Mouse (Mus musculus) lung, embryonic 16.5 days (tissue): ENCODE results near the gene Gpatch8. TPM values are rescaled to one million over a fixed set of nuclear protein-coding genes. Genes with fewer than 3 reads are reported as not detected.
A peak's percentile ranks its signal among the peaks of the same experiment; 100 is the strongest.

Experiments
- ATAC-seq: fragments of 200-750 bp; cut with Nextera tagmentation; 2 replicates; pipeline ENCODE4 v1.8.0; 2017; ENCODE audit warnings: low read depth, mild to moderate bottlenecking, moderate library complexity
- H3K27ac ChIP-seq: fragments of 300-500 bp; sonication (generic); 2 replicates; pipeline ENCODE4 v1.5.1; 2014; ENCODE audit warnings: mild to moderate bottlenecking, control low read depth, low read length
- H3K27me3 ChIP-seq: fragments of 300-500 bp; sonication (generic); 2 replicates; pipeline ENCODE4 v1.6.1; 2014; ENCODE audit warnings: low read depth, low read length, mixed read lengths; ENCODE audit not compliant: control insufficient read depth, insufficient read depth
- H3K36me3 ChIP-seq: fragments of 300-500 bp; sonication (generic); 2 replicates; pipeline ENCODE4 v1.6.1; 2014; ENCODE audit warnings: low read length; ENCODE audit not compliant: control insufficient read depth, insufficient read depth
- H3K4me1 ChIP-seq: fragments of 300-500 bp; sonication (generic); replicated peaks from 2 replicates; pipeline ENCODE4 v1.6.1; 2014; ENCODE audit warnings: low read length, mixed read lengths; ENCODE audit not compliant: control insufficient read depth, insufficient read depth
- H3K4me2 ChIP-seq: fragments of 300-500 bp; sonication (generic); 2 replicates; pipeline ENCODE4 v1.6.1; 2014; ENCODE audit warnings: low read depth, low read length, control low read depth
- H3K4me3 ChIP-seq: fragments of 300-500 bp; sonication (generic); 2 replicates; pipeline ENCODE4 v1.5.1; 2014; ENCODE audit warnings: mild to moderate bottlenecking, low read length, control low read depth
- H3K9ac ChIP-seq: fragments of 300-500 bp; sonication (generic); 2 replicates; pipeline ENCODE4 v1.6.1; 2014; ENCODE audit warnings: low read length, control low read depth
- H3K9me3 ChIP-seq: fragments of 300-500 bp; sonication (generic); 2 replicates; pipeline ENCODE4 v1.6.1; 2016; ENCODE audit warnings: low read length; ENCODE audit not compliant: control insufficient read depth
- WGBS: fragments of 180-500 bp; shearing (Covaris S2); extraction: QIAGEN DNeasy Blood & Tissue Kit; methylation state at CpG from one replicate; pipeline ENCODE4 v1.1.7; 2014; 5-methylcytosine and 5-hydroxymethylcytosine counted together
- polyA plus RNA-seq: library from polyadenylated mRNA; unstranded; fragments of >200 nt; fragmentation: Nextera tagmentation; extraction: Ambion mirVana; gene quantifications from 2 replicates; pipeline ENCODE4 v1.2.1, GENCODE M21; 2015

The Gpatch8 gene
- polyA plus RNA-seq, 1 experiment from 2014 or later = 47.1 TPM

DNA sequence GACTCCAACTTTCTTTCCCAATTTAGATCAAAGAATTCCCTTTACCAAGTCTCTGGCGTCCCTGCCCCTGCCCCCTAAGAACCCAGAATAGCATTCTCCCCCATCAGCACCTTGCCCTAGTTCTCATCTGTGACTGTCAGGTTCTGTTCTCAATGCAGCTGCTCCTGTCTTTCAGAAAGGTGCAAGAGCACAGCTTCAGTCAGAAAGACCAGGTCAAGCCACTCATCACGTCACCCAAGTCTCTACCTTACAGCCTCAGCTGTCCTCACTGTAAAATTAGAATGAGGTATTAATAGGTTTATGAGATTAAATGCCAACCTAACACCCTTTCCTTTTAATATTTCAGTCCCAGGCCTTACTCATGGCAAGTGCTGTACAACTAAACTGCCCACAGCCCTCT is 63.0 kb downstream of the Gpatch8 start:
- Histone ChIP-seq H3K27ac (no peak overlapping the region), H3K4me2 (no peak overlapping the region), H3K27me3 (no peaks in the 10 kb centered on the region), H3K9me3 (no peaks in the 10 kb centered on the region), H3K36me3 (peaks cover 14% of the 10 kb centered on the region), H3K9ac (no peak overlapping the region), H3K4me3 (no peak overlapping the region), H3K4me1 (no peaks in the 10 kb centered on the region)
- WGBS = 85% methylated on average over 2 of the region's 2 CpGs
- no peak for ATAC-seq

DNA sequence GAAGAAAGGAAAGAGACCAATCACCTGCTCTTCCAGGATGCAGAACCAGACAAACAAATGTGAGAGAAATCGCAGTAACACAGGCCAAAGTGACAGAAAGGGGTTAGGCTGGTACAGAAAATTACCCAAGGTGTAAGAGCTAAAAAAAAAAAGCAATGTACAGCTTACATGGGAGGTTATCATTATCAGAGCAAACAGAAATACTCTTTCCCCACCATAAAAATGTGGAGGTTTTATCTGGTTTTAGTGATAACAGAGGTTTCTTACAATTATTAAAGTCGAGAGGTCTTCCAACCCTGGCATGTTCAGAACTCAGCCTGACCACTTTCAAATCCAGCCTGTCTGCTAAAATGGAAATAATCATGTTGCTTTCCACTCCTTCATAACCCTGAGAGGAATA is 68.3 kb downstream of the Gpatch8 start:
- WGBS = 76% methylated on average over 2 of the region's 2 CpGs
- Histone ChIP-seq H3K27me3 (no peaks in the 10 kb centered on the region), H3K9ac (no peak overlapping the region), H3K9me3 (no peaks in the 10 kb centered on the region), H3K4me3 (no peak overlapping the region), H3K36me3 (peaks cover 19% of the 10 kb centered on the region), H3K27ac (no peak overlapping the region), H3K4me2 (no peak overlapping the region), H3K4me1 (no peaks in the 10 kb centered on the region)
- no peak for ATAC-seq

DNA sequence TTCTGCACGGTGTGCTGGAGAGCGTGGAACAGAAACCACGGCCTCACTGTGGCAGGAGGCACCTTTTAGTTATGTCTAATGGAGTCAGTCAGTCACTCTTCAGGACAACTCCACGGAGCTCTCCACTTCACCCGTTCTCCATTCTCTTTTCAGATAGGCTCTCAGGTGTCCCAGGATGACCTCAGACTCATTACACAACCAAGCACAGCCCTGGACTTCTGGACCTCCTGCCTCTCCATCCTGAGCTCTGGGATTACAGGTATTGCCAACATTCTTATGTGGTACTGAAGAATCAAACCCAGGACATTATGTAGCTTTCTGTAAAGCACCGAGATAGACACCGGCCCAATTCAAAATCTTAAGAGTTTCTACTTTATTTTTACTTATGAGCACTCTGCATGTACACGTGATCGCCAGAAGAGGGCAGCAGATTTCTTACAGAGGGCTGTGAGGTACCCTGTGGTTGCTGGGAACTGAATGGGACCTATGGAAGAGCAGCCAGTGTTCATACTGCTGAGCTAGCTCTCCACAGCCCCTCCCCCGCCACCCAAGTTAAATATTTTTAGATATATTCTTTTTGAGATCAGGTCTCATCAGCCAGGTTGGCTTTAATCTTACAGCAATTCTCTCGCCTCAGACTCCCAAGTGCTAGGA is 69.3 kb downstream of the Gpatch8 start:
- peak; percentile 76; the same call in 1 of the 2 replicates for ATAC-seq
- H3K4me3 ChIP-seq = no peak overlapping the region
- H3K36me3 ChIP-seq = peaks cover 16% of the 10 kb centered on the region
- H3K4me2 ChIP-seq = no peak overlapping the region
- 60% methylated on average over 11 of the region's 11 CpGs for WGBS
- H3K27me3 ChIP-seq = no peaks in the 10 kb centered on the region
- H3K9ac ChIP-seq = no peak overlapping the region
- H3K9me3 ChIP-seq = no peaks in the 10 kb centered on the region
- no peak overlapping the region for H3K27ac ChIP-seq
- H3K4me1 ChIP-seq = no peaks in the 10 kb centered on the region

DNA sequence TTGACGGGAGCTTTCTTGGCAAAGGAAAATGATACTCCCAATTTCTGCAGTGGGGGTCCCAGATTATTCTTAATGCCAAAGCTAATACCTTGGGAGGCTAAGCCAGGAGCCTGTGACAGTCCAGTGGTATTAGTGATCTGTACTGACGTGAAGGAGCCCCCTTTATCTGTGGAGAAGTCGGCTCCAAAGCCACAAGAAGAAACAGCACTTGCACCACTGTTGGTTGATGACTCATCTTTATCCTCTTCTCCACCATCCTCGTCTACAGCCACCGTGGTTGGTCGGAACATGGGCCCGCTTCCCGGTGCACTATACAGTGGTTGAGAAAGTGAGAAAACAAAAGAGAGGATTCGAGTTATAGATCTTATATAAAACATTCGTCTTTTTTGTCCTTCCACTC is 74.4 kb downstream of the Gpatch8 start:
- Histone ChIP-seq H3K27ac (no peak overlapping the region), H3K27me3 (no peaks in the 10 kb centered on the region), H3K36me3 (peaks cover 45% of the 10 kb centered on the region), H3K4me2 (no peak overlapping the region), H3K4me3 (no peak overlapping the region), H3K9me3 (no peaks in the 10 kb centered on the region), H3K9ac (no peak overlapping the region), H3K4me1 (no peaks in the 10 kb centered on the region)
- ATAC-seq = no peak
- WGBS = 92% methylated on average over 10 of the region's 10 CpGs

DNA sequence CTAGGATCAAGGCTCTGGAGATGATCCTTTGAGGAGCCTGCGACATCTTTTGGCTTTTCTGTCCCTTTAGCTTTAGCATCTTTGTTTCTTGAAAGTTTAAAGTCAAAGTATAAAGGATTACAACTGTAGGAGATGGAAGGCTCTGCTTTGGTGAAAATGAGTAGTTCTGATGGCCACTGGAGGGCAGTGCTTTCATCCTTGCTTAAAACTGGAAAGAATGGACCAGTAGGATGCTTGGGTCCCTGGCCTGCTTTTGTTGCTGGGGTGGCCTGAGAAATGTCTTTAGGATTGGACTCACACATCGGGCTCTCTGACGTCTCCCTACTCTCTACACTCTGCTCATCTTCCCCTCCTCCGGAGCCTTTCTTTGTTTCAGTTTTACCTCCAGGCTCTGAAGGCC is 75.3 kb downstream of the Gpatch8 start:
- Histone ChIP-seq H3K27me3 (no peaks in the 10 kb centered on the region), H3K9ac (no peak overlapping the region), H3K27ac (no peak overlapping the region), H3K9me3 (no peaks in the 10 kb centered on the region), H3K4me3 (no peak overlapping the region), H3K4me2 (no peak overlapping the region), H3K4me1 (no peaks in the 10 kb centered on the region), H3K36me3 (peaks cover 39% of the 10 kb centered on the region)
- WGBS = 88% methylated on average over 4 of the region's 4 CpGs
- no peak for ATAC-seq

DNA sequence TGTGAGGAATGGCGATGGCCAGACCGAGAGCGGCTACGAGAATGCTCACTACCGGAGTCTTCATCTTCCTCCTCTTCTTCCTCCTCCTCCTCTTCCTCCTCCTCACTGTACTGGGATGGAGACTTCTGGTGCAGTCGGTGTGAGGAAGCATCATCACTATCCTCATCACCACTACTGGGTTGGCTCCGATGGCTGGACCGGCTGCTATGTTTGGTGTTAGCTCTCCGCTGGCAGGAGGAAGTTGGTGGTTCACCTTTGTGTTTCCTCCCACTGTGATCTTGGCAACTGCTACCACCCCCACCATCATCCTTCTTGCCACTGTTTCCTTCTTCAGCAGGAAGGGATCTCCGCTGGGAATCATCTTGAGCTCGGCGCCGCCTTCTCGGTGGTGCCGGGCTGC is 76.1 kb downstream of the Gpatch8 start:
- 92% methylated on average over 15 of the region's 15 CpGs for WGBS
- Histone ChIP-seq H3K9ac (no peak overlapping the region), H3K27me3 (no peaks in the 10 kb centered on the region), H3K9me3 (no peaks in the 10 kb centered on the region), H3K36me3 (peaks cover 32% of the 10 kb centered on the region), H3K4me1 (no peaks in the 10 kb centered on the region), H3K4me2 (no peak overlapping the region), H3K27ac (no peak overlapping the region), H3K4me3 (no peak overlapping the region)
- no peak for ATAC-seq

DNA sequence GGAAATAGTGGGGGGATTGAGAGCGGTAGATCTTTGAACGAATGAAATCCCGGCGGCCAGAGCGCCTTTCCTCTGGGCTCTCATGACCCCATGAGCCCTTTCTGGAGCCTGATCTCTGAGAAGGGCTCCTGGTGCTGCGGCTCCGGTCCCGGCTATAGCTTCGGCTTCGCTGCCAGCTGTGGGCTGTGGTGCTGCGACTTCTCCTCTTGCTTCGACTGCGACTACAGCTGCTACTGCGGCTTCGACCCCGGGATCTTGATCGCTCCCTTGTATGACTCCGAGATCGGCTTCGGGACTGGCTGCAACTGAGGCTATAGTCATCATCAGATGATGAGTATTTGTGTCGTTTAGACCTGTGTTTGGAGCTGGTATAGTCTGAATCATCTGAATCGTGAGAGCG is 76.6 kb downstream of the Gpatch8 start:
- Histone ChIP-seq H3K27me3 (no peaks in the 10 kb centered on the region), H3K9ac (no peak overlapping the region), H3K4me1 (no peaks in the 10 kb centered on the region), H3K9me3 (no peaks in the 10 kb centered on the region), H3K4me3 (no peak overlapping the region), H3K36me3 (peaks cover 32% of the 10 kb centered on the region), H3K4me2 (no peak overlapping the region), H3K27ac (no peak overlapping the region)
- WGBS = 96% methylated on average over 23 of the region's 23 CpGs
- no peak for ATAC-seq

DNA sequence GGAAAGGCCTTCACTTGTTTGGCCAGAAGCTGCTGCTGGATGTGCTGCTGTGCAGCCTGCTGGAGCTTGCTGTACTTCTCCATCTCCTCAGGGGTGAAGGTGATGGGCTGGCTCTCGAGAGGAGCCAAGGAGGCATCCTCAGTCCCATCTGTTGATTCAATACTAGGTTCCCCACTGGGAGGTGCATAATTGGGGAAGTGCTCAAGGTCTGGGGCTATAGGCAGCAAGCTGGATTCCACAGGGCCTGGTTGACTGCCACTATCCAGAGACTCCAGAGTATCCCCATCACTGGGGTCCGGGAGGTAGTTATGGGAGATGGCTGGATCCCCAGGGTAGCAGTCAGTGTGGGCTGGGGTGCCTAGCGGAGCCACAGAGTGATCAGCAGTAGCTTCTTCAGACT is 77.5 kb downstream of the Gpatch8 start:
- Histone ChIP-seq H3K4me2 (no peak overlapping the region), H3K27me3 (no peaks in the 10 kb centered on the region), H3K4me1 (no peaks in the 10 kb centered on the region), H3K27ac (no peak overlapping the region), H3K4me3 (no peak overlapping the region), H3K36me3 (peaks cover 29% of the 10 kb centered on the region), H3K9me3 (no peaks in the 10 kb centered on the region), H3K9ac (no peak overlapping the region)
- 91% methylated on average over 3 of the region's 3 CpGs for WGBS
- no peak for ATAC-seq

DNA sequence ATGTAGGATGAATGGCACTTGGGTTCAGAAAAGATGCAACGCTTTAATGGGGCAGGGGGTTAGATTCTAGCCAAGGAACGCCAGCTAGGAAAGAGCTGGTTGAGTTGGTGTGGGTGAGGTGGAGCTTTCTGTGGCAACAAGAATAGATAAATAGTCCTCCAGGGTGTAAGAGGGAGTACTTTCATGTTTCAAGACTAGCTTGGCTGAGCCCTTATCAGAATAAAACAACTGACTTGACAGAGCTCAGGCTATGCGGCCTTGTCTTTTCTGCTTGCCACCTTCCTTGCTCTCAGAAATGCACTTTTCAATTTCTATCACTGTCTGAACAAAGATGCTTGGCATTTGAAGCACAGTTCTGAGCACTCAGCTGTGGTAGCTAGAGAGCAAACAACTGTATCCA is 81.2 kb downstream of the Gpatch8 start:
- Histone ChIP-seq H3K9ac (no peak overlapping the region), H3K4me3 (no peak overlapping the region), H3K27me3 (no peaks in the 10 kb centered on the region), H3K4me2 (no peak overlapping the region), H3K4me1 (no peaks in the 10 kb centered on the region), H3K9me3 (no peaks in the 10 kb centered on the region), H3K36me3 (peaks cover 15% of the 10 kb centered on the region), H3K27ac (no peak overlapping the region)
- ATAC-seq = no peak
- 84% methylated on average over 3 of the region's 3 CpGs for WGBS
